Mouse (Mus musculus) testis, adult 2 months (tissue): ENCODE results near the gene Car10.

ENCODE experiments used
- CTCF ChIP-seq: fragments of 200-500 bp; IDR thresholded peaks from 2 replicates; pipeline ENCODE4 v1.5.1; 2012; ENCODE audit warnings: low read depth, mild to moderate bottlenecking, inconsistent platforms, low read length, moderate library complexity; ENCODE audit not compliant: control insufficient read depth, insufficient read depth, insufficient replicate concordance
- POLR2A ChIP-seq: fragments of 200-500 bp; IDR thresholded peaks from 2 replicates; pipeline ENCODE4 v1.6.1; 2012; ENCODE audit warnings: low read depth, mild to moderate bottlenecking, inconsistent platforms, low read length, moderate library complexity; ENCODE audit not compliant: control insufficient read depth

DNA sequence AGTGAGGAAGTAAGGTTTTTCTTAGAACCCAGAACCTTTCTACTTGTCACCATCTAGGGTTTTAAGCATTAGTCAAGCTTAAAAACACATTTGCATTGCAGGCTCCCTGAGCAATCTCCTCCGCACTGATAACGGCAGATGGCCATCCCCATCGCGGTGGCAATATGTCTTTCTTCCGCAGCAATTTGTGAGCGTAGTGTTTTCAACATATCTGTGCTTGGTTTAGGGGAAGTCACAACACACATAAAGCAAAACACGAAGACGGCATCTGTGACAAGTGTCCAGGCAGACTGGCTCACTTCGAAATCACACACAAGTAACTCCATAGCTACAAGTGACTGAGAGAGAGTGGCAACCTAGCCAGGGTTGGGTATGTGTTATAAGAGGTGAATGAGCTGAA, 545.6 kb downstream of the Car10 start:
- TF ChIP-seq CTCF = no peak
- TF ChIP-seq POLR2A = no peak
